Mouse (Mus musculus) CD4-positive naive resting alpha-beta T cell, adult 57 days (primary cell): ENCODE results near the gene Pth. TPM values are rescaled to one million over a fixed set of nuclear protein-coding genes. Genes with fewer than 3 reads are reported as not detected.

Experiments
- total RNA-seq: library from RNA; stranded (reverse); gene quantifications from one replicate; pipeline ENCODE4 v1.2.4, GENCODE M21; 2023

The Pth gene
- total RNA-seq = not detected

GRCm38 (mm10) chr7:113388470-113388869 lies at the start of gene Pth:
TSS of gene Pth (minus strand) at chr7:113388570.

GRCm38 (mm10) chr7:113368746-113369619 lies 19.4 kb downstream of the Pth start, which contains the start of gene Btbd10:
TSS of gene Btbd10 (minus strand) at chr7:113369392.

Other genes starting within 250 kb of the Pth start
- gene Arntl, start 181.1 kb downstream of the Pth start, total RNA-seq = 30.3 TPM
- gene Btbd10, start 19.2 kb downstream of the Pth start, total RNA-seq = 17.4 TPM
- gene Far1, start 125.3 kb upstream of the Pth start, total RNA-seq = 46.7 TPM